17 mouse cellular contexts compared by ENCODE assay signal in the genomic region with DNA sequence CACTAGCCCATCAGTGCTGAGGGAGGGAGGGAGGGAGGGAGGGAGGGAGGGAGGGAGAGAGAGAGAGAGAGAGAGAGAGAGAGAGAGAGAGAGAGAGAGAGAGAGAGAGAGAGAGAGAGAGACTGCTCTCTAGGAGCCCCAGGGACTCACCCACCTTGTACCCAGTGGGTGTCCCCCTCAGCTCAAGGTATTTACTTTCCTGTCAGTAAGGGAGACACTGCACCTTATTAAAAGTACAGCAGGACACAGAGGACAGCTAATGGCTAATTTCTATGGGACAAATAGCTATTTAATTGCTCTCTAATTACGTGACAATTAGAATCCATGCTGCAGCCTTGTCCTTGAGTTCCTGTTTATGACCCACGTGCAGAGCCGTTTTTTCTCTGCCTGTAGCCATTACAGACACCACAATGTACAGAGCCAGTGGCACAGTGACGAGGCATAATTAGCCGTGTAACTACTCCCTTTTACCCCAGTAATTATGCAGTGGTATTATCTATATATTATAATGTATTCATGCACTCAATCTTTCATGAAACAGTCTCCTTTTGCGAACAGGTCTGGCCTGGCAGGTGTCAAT.
DNase-seq lines count a peak whose midpoint lies in the region; ATAC-seq and TF ChIP-seq lines count a peak whose summit lies in the region.
"Had no signal": no experiment of that assay in that cellular context is flagged by ENCODE, and none has a peak within 500 bp of the region (broad histone marks: within the 10 kb centered on the region; RNA-seq: fewer than 3 reads in every experiment).

No protein-coding gene starts in this region.

- H3K4me3 ChIP-seq in forebrain, embryonic 12.5 days (replicated peaks), result no peak overlapping the region
- H3K4me3 ChIP-seq in forebrain, postnatal 0 days (ENCODE audit: low read depth, low read length), result no peak overlapping the region
- no peak overlapping the region for H3K4me3 ChIP-seq in midbrain, embryonic 14.5 days (replicated peaks; ENCODE audit: low read depth, low read length)
- H3K4me3 ChIP-seq in midbrain, embryonic 16.5 days (ENCODE audit: low read depth, low read length), result no peak overlapping the region
- no peak overlapping the region for H3K4me3 ChIP-seq in forebrain, embryonic 14.5 days (ENCODE audit: low read depth, low read length)
- H3K4me3 ChIP-seq in neural tube, embryonic 14.5 days (ENCODE audit: low read depth, low read length), result no peak overlapping the region
- H3K4me3 ChIP-seq: embryonic facial prominence, embryonic 13.5 days; hindbrain, embryonic 15.5 days; intestine, embryonic 15.5 days; liver, embryonic 13.5 days; megakaryocyte, embryonic 14.5 days; midbrain, embryonic 13.5 days had no signal

- 27% methylated on average over 6 of the region's 6 CpGs for WGBS in forebrain, embryonic 12.5 days
- WGBS in forebrain, postnatal 0 days, result 20% methylated on average over 6 of the region's 6 CpGs
- 55% methylated on average over 6 of the region's 6 CpGs for WGBS in midbrain, embryonic 14.5 days
- WGBS in midbrain, embryonic 16.5 days, result 45% methylated on average over 6 of the region's 6 CpGs
- WGBS in forebrain, embryonic 14.5 days, result 8% methylated on average over 6 of the region's 6 CpGs
- WGBS in neural tube, embryonic 14.5 days, result 28% methylated on average over 6 of the region's 6 CpGs

- no peak overlapping the region for H3K4me2 ChIP-seq in forebrain, embryonic 12.5 days
- no peak overlapping the region for H3K4me2 ChIP-seq in forebrain, postnatal 0 days (ENCODE audit: low read depth)
- H3K4me2 ChIP-seq in midbrain, embryonic 14.5 days (ENCODE audit: low read length), result no peak overlapping the region
- H3K4me2 ChIP-seq in midbrain, embryonic 16.5 days (ENCODE audit: low read length), result no peak overlapping the region
- H3K4me2 ChIP-seq in forebrain, embryonic 14.5 days (ENCODE audit: low read length), result no peak overlapping the region
- H3K4me2 ChIP-seq in neural tube, embryonic 14.5 days (ENCODE audit: low read depth, low read length), result no peak overlapping the region
- H3K4me2 ChIP-seq: embryonic facial prominence, embryonic 13.5 days; hindbrain, embryonic 15.5 days; intestine, embryonic 15.5 days; liver, embryonic 13.5 days; midbrain, embryonic 13.5 days had no signal

- no peak for TF ChIP-seq CTCF in forebrain, postnatal 0 days (IDR thresholded peaks at IDR 0.05; ENCODE audit: low read depth)

- no peaks in the 10 kb centered on the region for H3K9me3 ChIP-seq in forebrain, embryonic 12.5 days
- no peaks in the 10 kb centered on the region for H3K9me3 ChIP-seq in forebrain, postnatal 0 days (ENCODE audit: low read length)
- H3K9me3 ChIP-seq in midbrain, embryonic 14.5 days (ENCODE audit: control insufficient read depth, low read length), result no peaks in the 10 kb centered on the region
- H3K9me3 ChIP-seq in midbrain, embryonic 16.5 days (replicated peaks; ENCODE audit: control insufficient read depth, low read length, poor library complexity, severe bottlenecking), result no peaks in the 10 kb centered on the region
- H3K9me3 ChIP-seq in forebrain, embryonic 14.5 days (replicated peaks; ENCODE audit: control insufficient read depth, low read length), result no peaks in the 10 kb centered on the region
- no peaks in the 10 kb centered on the region for H3K9me3 ChIP-seq in neural tube, embryonic 14.5 days (ENCODE audit: control insufficient read depth, low read length)
- H3K9me3 ChIP-seq: embryonic facial prominence, embryonic 13.5 days; G1E; hindbrain, embryonic 15.5 days; intestine, embryonic 15.5 days; liver, embryonic 13.5 days; megakaryocyte, embryonic 14.5 days; midbrain, embryonic 13.5 days had no signal

- H3K36me3 ChIP-seq in forebrain, embryonic 12.5 days (replicated peaks), result no peaks in the 10 kb centered on the region
- H3K36me3 ChIP-seq in forebrain, postnatal 0 days (ENCODE audit: insufficient read depth), result no peaks in the 10 kb centered on the region
- H3K36me3 ChIP-seq in midbrain, embryonic 14.5 days (ENCODE audit: control insufficient read depth, insufficient read depth, low read length), result no peaks in the 10 kb centered on the region
- no peaks in the 10 kb centered on the region for H3K36me3 ChIP-seq in midbrain, embryonic 16.5 days (ENCODE audit: control insufficient read depth, insufficient read depth, low read length)
- H3K36me3 ChIP-seq in forebrain, embryonic 14.5 days (ENCODE audit: control insufficient read depth, insufficient read depth, low read length), result no peaks in the 10 kb centered on the region
- no peaks in the 10 kb centered on the region for H3K36me3 ChIP-seq in neural tube, embryonic 14.5 days (ENCODE audit: control insufficient read depth, insufficient read depth, low read length)
- H3K36me3 ChIP-seq: embryonic facial prominence, embryonic 13.5 days; G1E; hindbrain, embryonic 15.5 days; intestine, embryonic 15.5 days; liver, embryonic 13.5 days; midbrain, embryonic 13.5 days had no signal

- H3K4me1 ChIP-seq in forebrain, embryonic 12.5 days, result peaks cover 29% of the 10 kb centered on the region
- no peaks in the 10 kb centered on the region for H3K4me1 ChIP-seq in forebrain, postnatal 0 days (ENCODE audit: insufficient read depth)
- H3K4me1 ChIP-seq in midbrain, embryonic 14.5 days (ENCODE audit: control insufficient read depth, insufficient read depth, low read length), result peaks cover 8% of the 10 kb centered on the region
- H3K4me1 ChIP-seq in midbrain, embryonic 16.5 days (ENCODE audit: control insufficient read depth, insufficient read depth, low read length), result peaks cover 8% of the 10 kb centered on the region
- H3K4me1 ChIP-seq in forebrain, embryonic 14.5 days (ENCODE audit: control insufficient read depth, insufficient read depth, low read length), result no peaks in the 10 kb centered on the region
- H3K4me1 ChIP-seq in neural tube, embryonic 14.5 days (ENCODE audit: control insufficient read depth, insufficient read depth, low read length), result no peaks in the 10 kb centered on the region
- H3K4me1 ChIP-seq: intestine, embryonic 15.5 days; liver, embryonic 13.5 days; megakaryocyte, embryonic 14.5 days had no signal

- H3K9ac ChIP-seq in forebrain, embryonic 12.5 days, result no peak overlapping the region
- H3K9ac ChIP-seq in forebrain, postnatal 0 days, result no peak overlapping the region
- H3K9ac ChIP-seq in midbrain, embryonic 14.5 days (replicated peaks; ENCODE audit: low read length), result no peak overlapping the region
- H3K9ac ChIP-seq in midbrain, embryonic 16.5 days (ENCODE audit: low read depth, low read length), result no peak overlapping the region
- no peak overlapping the region for H3K9ac ChIP-seq in forebrain, embryonic 14.5 days (ENCODE audit: low read length)
- no peak overlapping the region for H3K9ac ChIP-seq in neural tube, embryonic 14.5 days (replicated peaks; ENCODE audit: low read depth, low read length)
- H3K9ac ChIP-seq: embryonic facial prominence, embryonic 13.5 days; hindbrain, embryonic 15.5 days; intestine, embryonic 15.5 days; liver, embryonic 13.5 days; midbrain, embryonic 13.5 days had no signal

- DNase-seq in forebrain, postnatal 0 days, result no peak
- no peak for DNase-seq in midbrain, embryonic 14.5 days
- DNase-seq in forebrain, embryonic 14.5 days (ENCODE audit: low spot score), result peak; percentile 58
- DNase-seq in adrenal gland, postnatal 36 days, result no peak
- DNase-seq in cerebellum, postnatal 25 days, result no peak
- DNase-seq: cerebellum, adult 11 months; cerebellum, adult 9-10 months; liver, embryonic 13.5 days had no signal

- peak; percentile 67; the same call in 1 of the 2 replicates for ATAC-seq in forebrain, embryonic 12.5 days (ENCODE audit: low FRiP score)
- ATAC-seq in forebrain, postnatal 0 days, result no peak
- no peak for ATAC-seq in midbrain, embryonic 14.5 days (ENCODE audit: low FRiP score, low TSS enrichment)
- ATAC-seq in midbrain, embryonic 16.5 days, result no peak
- ATAC-seq in forebrain, embryonic 14.5 days, result peak; percentile 60
- peak; percentile 73; the same call in 1 of the 2 replicates for ATAC-seq in neural tube, embryonic 14.5 days (ENCODE audit: low read depth)
- ATAC-seq: intestine, embryonic 15.5 days; midbrain, embryonic 13.5 days had no signal

- no peak overlapping the region for H3K27ac ChIP-seq in forebrain, embryonic 12.5 days
- no peak overlapping the region for H3K27ac ChIP-seq in forebrain, postnatal 0 days (ENCODE audit: low read depth, low read length)
- 0 out of 2 replicates have a peak overlapping the region, but pooled peaks have one; percentile 20 for H3K27ac ChIP-seq in midbrain, embryonic 14.5 days (replicated peaks; ENCODE audit: low read depth, low read length)
- no peak overlapping the region for H3K27ac ChIP-seq in midbrain, embryonic 16.5 days (ENCODE audit: low read length)
- no peak overlapping the region for H3K27ac ChIP-seq in forebrain, embryonic 14.5 days (ENCODE audit: low read depth, low read length)
- H3K27ac ChIP-seq in neural tube, embryonic 14.5 days (ENCODE audit: low read depth, low read length), result no peak overlapping the region
- H3K27ac ChIP-seq: embryonic facial prominence, embryonic 13.5 days; hindbrain, embryonic 15.5 days; intestine, embryonic 15.5 days; liver, embryonic 13.5 days had no signal

- H3K27me3 ChIP-seq in forebrain, embryonic 12.5 days, result peaks cover 17% of the 10 kb centered on the region; the same call in 1 of the 2 replicates
- no peaks in the 10 kb centered on the region for H3K27me3 ChIP-seq in forebrain, postnatal 0 days (ENCODE audit: insufficient read depth, low read length)
- H3K27me3 ChIP-seq in midbrain, embryonic 14.5 days (ENCODE audit: control insufficient read depth, insufficient read depth, low read length), result no peaks in the 10 kb centered on the region
- no peaks in the 10 kb centered on the region for H3K27me3 ChIP-seq in midbrain, embryonic 16.5 days (ENCODE audit: control insufficient read depth, insufficient read depth, low read depth, low read length)
- H3K27me3 ChIP-seq in forebrain, embryonic 14.5 days (replicated peaks; ENCODE audit: control insufficient read depth, insufficient read depth, low read length), result no peaks in the 10 kb centered on the region
- H3K27me3 ChIP-seq in neural tube, embryonic 14.5 days (ENCODE audit: control insufficient read depth, insufficient read depth, low read length), result no peaks in the 10 kb centered on the region
- H3K27me3 ChIP-seq: embryonic facial prominence, embryonic 13.5 days; hindbrain, embryonic 15.5 days; intestine, embryonic 15.5 days; liver, embryonic 13.5 days; midbrain, embryonic 13.5 days had no signal

Comparison
In these comparisons a context has a peak if more than half of its experiments do, and no peak if none do; other contexts are left out.
1. ATAC-seq: peak in forebrain, embryonic 12.5 days (single experiment), forebrain, embryonic 14.5 days (single experiment) and neural tube, embryonic 14.5 days (single experiment); none in forebrain, postnatal 0 days (single experiment), midbrain, embryonic 14.5 days (single experiment) and midbrain, embryonic 16.5 days (single experiment).